Mouse (Mus musculus) forebrain, embryonic 13.5 days (tissue): ENCODE measurements at regions not wholly inside any gene's neighbourhood (a gene's known extent, or its start where the extent isn't known, plus 50 kb on each side); places are given as distances from the start of the nearest gene placed in this dataset.
"Not testable (repeated sequence)": the region's sequence is repeated elsewhere in the genome, so short reads cannot be mapped to it uniquely, and the experiment has no call there.

Source experiments
- ATAC-seq: fragments of 200-750 bp; cut with Nextera tagmentation; 2 replicates; pipeline ENCODE4 v1.8.0; 2017
- H3K27ac ChIP-seq: fragments of 300-500 bp; sonication (generic); 2 replicates; pipeline ENCODE4 v1.5.1; 2015; ENCODE audit warnings: inconsistent platforms, mild to moderate bottlenecking, moderate library complexity
- H3K27me3 ChIP-seq: fragments of 300-500 bp; sonication (generic); 2 replicates; pipeline ENCODE4 v1.6.1; 2015; ENCODE audit warnings: mild to moderate bottlenecking, inconsistent platforms
- H3K36me3 ChIP-seq: fragments of 300-500 bp; sonication (generic); 2 replicates; pipeline ENCODE4 v1.6.1; 2015; ENCODE audit warnings: mild to moderate bottlenecking, inconsistent platforms; ENCODE audit not compliant: poor library complexity, severe bottlenecking
- H3K4me1 ChIP-seq: fragments of 300-500 bp; sonication (generic); 2 replicates; pipeline ENCODE4 v1.6.1; 2015; ENCODE audit warnings: inconsistent platforms
- H3K4me2 ChIP-seq: fragments of 300-500 bp; sonication (generic); 2 replicates; pipeline ENCODE4 v1.6.1; 2015; ENCODE audit warnings: inconsistent platforms, mild to moderate bottlenecking, moderate library complexity
- H3K4me3 ChIP-seq: fragments of 300-500 bp; sonication (generic); 2 replicates; pipeline ENCODE4 v1.5.1; 2015; ENCODE audit warnings: mild to moderate bottlenecking, inconsistent platforms
- H3K9ac ChIP-seq: fragments of 300-500 bp; sonication (generic); 2 replicates; pipeline ENCODE4 v1.6.1; 2015; ENCODE audit warnings: mild to moderate bottlenecking, inconsistent platforms
- H3K9me3 ChIP-seq: fragments of 300-500 bp; sonication (generic); replicated peaks from 2 replicates; pipeline ENCODE4 v1.6.1; 2016; ENCODE audit warnings: inconsistent platforms
- WGBS: fragments of 180-500 bp; shearing (Covaris S2); methylation state at CpG from one replicate; pipeline ENCODE4 v1.1.7; 2015; 5-methylcytosine and 5-hydroxymethylcytosine counted together

GRCm38 (mm10) chr13:5694626-5695025, 166.7 kb upstream of the Klf6 start:
- no peak for ATAC-seq
- Histone ChIP-seq H3K9ac (no peak overlapping the region), H3K27me3 (no peaks in the 10 kb centered on the region), H3K9me3 (peaks cover 10% of the 10 kb centered on the region), H3K27ac (no peak overlapping the region), H3K4me2 (no peak overlapping the region), H3K4me1 (no peaks in the 10 kb centered on the region), H3K36me3 (no peaks in the 10 kb centered on the region), H3K4me3 (no peak overlapping the region)
- 84% methylated on average over 8 of the region's 8 CpGs for WGBS

GRCm38 (mm10) chr13:5695581-5695980, 165.7 kb upstream of the Klf6 start:
- not testable (repeated sequence) for H3K27ac ChIP-seq, H3K9ac ChIP-seq

GRCm38 (mm10) chr13:5696377-5696776, 164.9 kb upstream of the Klf6 start:
- Histone ChIP-seq H3K4me1 (no peaks in the 10 kb centered on the region), H3K27me3 (no peaks in the 10 kb centered on the region), H3K27ac (no peak overlapping the region), H3K4me2 (no peak overlapping the region), H3K9ac (no peak overlapping the region), H3K36me3 (no peaks in the 10 kb centered on the region), H3K9me3 (no peaks in the 10 kb centered on the region), H3K4me3 (no peak overlapping the region)
- no peak for ATAC-seq
- 7% methylated on average over 2 of the region's 2 CpGs for WGBS

More at GRCm38 (mm10) chr13:5695581-5695980, 165.7 kb upstream of the Klf6 start:
- H3K4me2 ChIP-seq, H3K4me3 ChIP-seq, H3K27me3 ChIP-seq, H3K9me3 ChIP-seq, H3K4me1 ChIP-seq, ATAC-seq, H3K36me3 ChIP-seq: not testable (repeated sequence)
- WGBS: 46% methylated on average over 3 of the region's 3 CpGs

GRCm38 (mm10) chr13:5697329-5697728, 164.0 kb upstream of the Klf6 start:
- not testable (repeated sequence) for H3K4me2 ChIP-seq, H3K4me3 ChIP-seq, H3K9ac ChIP-seq, H3K4me1 ChIP-seq, H3K27me3 ChIP-seq, H3K9me3 ChIP-seq, H3K36me3 ChIP-seq, ATAC-seq, H3K27ac ChIP-seq
- 36% methylated on average over 1 of the region's 1 CpGs for WGBS

- H3K27me3 ChIP-seq: no peaks in the 10 kb centered on the region
- no peaks in the 10 kb centered on the region for H3K4me1 ChIP-seq
- H3K4me2 ChIP-seq: no peak overlapping the region
- H3K9me3 ChIP-seq: no peaks in the 10 kb centered on the region
- H3K4me3 ChIP-seq: no peak overlapping the region
- no peak overlapping the region for H3K27ac ChIP-seq
- no peak for ATAC-seq
- no peaks in the 10 kb centered on the region for H3K36me3 ChIP-seq
- WGBS: 82% methylated on average over 3 of the region's 3 CpGs
- H3K9ac ChIP-seq: no peak overlapping the region
Observed at GRCm38 (mm10) chr13:5702071-5702470, 159.2 kb upstream of the Klf6 start.

GRCm38 (mm10) chr13:5704991-5705390, 156.3 kb upstream of the Klf6 start:
- ATAC-seq: no peak
- Histone ChIP-seq H3K4me2 (no peak overlapping the region), H3K9me3 (no peaks in the 10 kb centered on the region), H3K4me3 (no peak overlapping the region), H3K27me3 (no peaks in the 10 kb centered on the region), H3K9ac (no peak overlapping the region), H3K4me1 (no peaks in the 10 kb centered on the region), H3K36me3 (no peaks in the 10 kb centered on the region), H3K27ac (no peak overlapping the region)

GRCm38 (mm10) chr13:5711646-5712045, 149.6 kb upstream of the Klf6 start:
- Histone ChIP-seq H3K9me3 (no peaks in the 10 kb centered on the region), H3K9ac (no peak overlapping the region), H3K27me3 (no peaks in the 10 kb centered on the region), H3K4me1 (no peaks in the 10 kb centered on the region), H3K27ac (no peak overlapping the region), H3K4me3 (no peak overlapping the region), H3K36me3 (no peaks in the 10 kb centered on the region), H3K4me2 (no peak overlapping the region)
- 89% methylated on average over 1 of the region's 1 CpGs for WGBS
- no peak for ATAC-seq

GRCm38 (mm10) chr13:5713195-5713863, 148.0 kb upstream of the Klf6 start:
- H3K4me2 ChIP-seq: no peak overlapping the region
- no peaks in the 10 kb centered on the region for H3K27me3 ChIP-seq
- H3K9me3 ChIP-seq: no peaks in the 10 kb centered on the region
- 87% methylated on average over 6 of the region's 6 CpGs for WGBS
- H3K4me1 ChIP-seq: no peaks in the 10 kb centered on the region
- no peaks in the 10 kb centered on the region for H3K36me3 ChIP-seq
- no peak overlapping the region for H3K27ac ChIP-seq
- no peak overlapping the region for H3K9ac ChIP-seq
- no peak overlapping the region for H3K4me3 ChIP-seq
- no peak; the same call in 1 of the 2 replicates for ATAC-seq

GRCm38 (mm10) chr13:5714191-5714591, 147.1 kb upstream of the Klf6 start:
- no peak for ATAC-seq
- H3K4me2 ChIP-seq: no peak overlapping the region
- H3K36me3 ChIP-seq: no peaks in the 10 kb centered on the region
- H3K27ac ChIP-seq: no peak overlapping the region
- no peaks in the 10 kb centered on the region for H3K27me3 ChIP-seq
- H3K4me3 ChIP-seq: no peak overlapping the region
- no peak overlapping the region for H3K9ac ChIP-seq
- no peaks in the 10 kb centered on the region for H3K9me3 ChIP-seq
- H3K4me1 ChIP-seq: no peaks in the 10 kb centered on the region
- WGBS: 90% methylated on average over 12 of the region's 12 CpGs

GRCm38 (mm10) chr13:5714793-5715192, 146.5 kb upstream of the Klf6 start:
- no peaks in the 10 kb centered on the region for H3K36me3 ChIP-seq
- H3K4me2 ChIP-seq: no peak overlapping the region
- no peaks in the 10 kb centered on the region for H3K27me3 ChIP-seq
- no peak overlapping the region for H3K4me3 ChIP-seq
- no peaks in the 10 kb centered on the region for H3K9me3 ChIP-seq
- no peak for ATAC-seq
- no peaks in the 10 kb centered on the region for H3K4me1 ChIP-seq
- H3K9ac ChIP-seq: no peak overlapping the region
- H3K27ac ChIP-seq: no peak overlapping the region

GRCm38 (mm10) chr13:5716749-5717148, 144.5 kb upstream of the Klf6 start:
- WGBS: 83% methylated on average over 3 of the region's 3 CpGs
- H3K27ac ChIP-seq: no peak overlapping the region
- no peak for ATAC-seq
- H3K4me3 ChIP-seq: no peak overlapping the region
- no peaks in the 10 kb centered on the region for H3K36me3 ChIP-seq
- H3K9me3 ChIP-seq: no peaks in the 10 kb centered on the region
- no peak overlapping the region for H3K9ac ChIP-seq
- no peaks in the 10 kb centered on the region for H3K4me1 ChIP-seq
- no peaks in the 10 kb centered on the region for H3K27me3 ChIP-seq
- no peak overlapping the region for H3K4me2 ChIP-seq

- no peak overlapping the region for H3K9ac ChIP-seq
- ATAC-seq: no peak
Observed at GRCm38 (mm10) chr13:5723319-5723718, 138.0 kb upstream of the Klf6 start.

GRCm38 (mm10) chr13:5724364-5724763, 136.9 kb upstream of the Klf6 start:
- Histone ChIP-seq H3K4me3 (no peak overlapping the region), H3K9ac (no peak overlapping the region), H3K4me2 (no peak overlapping the region), H3K9me3 (no peaks in the 10 kb centered on the region), H3K27ac (no peak overlapping the region), H3K36me3 (no peaks in the 10 kb centered on the region), H3K27me3 (no peaks in the 10 kb centered on the region), H3K4me1 (peaks cover 9% of the 10 kb centered on the region)
- ATAC-seq: no peak
- 78% methylated on average over 1 of the region's 1 CpGs for WGBS

More at GRCm38 (mm10) chr13:5723319-5723718, 138.0 kb upstream of the Klf6 start:
- Histone ChIP-seq H3K27me3 (no peaks in the 10 kb centered on the region), H3K36me3 (no peaks in the 10 kb centered on the region), H3K4me2 (no peak overlapping the region), H3K27ac (no peak overlapping the region), H3K9me3 (no peaks in the 10 kb centered on the region), H3K4me1 (no peaks in the 10 kb centered on the region), H3K4me3 (no peak overlapping the region)
- 92% methylated on average over 2 of the region's 2 CpGs for WGBS
